Mouse (Mus musculus) MEL (cell line): Measurements from ENCODE around the gene Nrn1l. TPM values are rescaled to one million over a fixed set of nuclear protein-coding genes. Genes with fewer than 3 reads are reported as not detected.

Experiments used
- DNase-seq: peaks from one replicate; pipeline ENCODE4 v3.0.0; 2011; ENCODE audit warnings: low read depth, low spot score
- H3K27ac ChIP-seq: 2 replicates; pipeline ENCODE4 v1.5.1; 2012; ENCODE audit warnings: low read depth, mild to moderate bottlenecking, control low read depth, low read length, moderate library complexity; ENCODE audit not compliant: control insufficient read depth
- H3K27me3 ChIP-seq, 2 experiments: fragments of 150-350 bp in 1 of 2; sonication (generic) in 1 of 2; 2 replicates each; pipeline ENCODE4 v1.6.1; 2012; ENCODE audit warnings: low read length in 2 of 2, mild to moderate bottlenecking in 2 of 2, improper control_type of control experiment in 1 of 2, moderate library complexity in 1 of 2; ENCODE audit not compliant: insufficient read depth in 2 of 2, control insufficient read depth in 1 of 2
- H3K36me3 ChIP-seq, 2 experiments: 2 replicates each; pipeline ENCODE4 v1.6.1; 2012 to 2014; ENCODE audit warnings: low read length in 2 of 2, improper control_type of control experiment in 1 of 2, inconsistent platforms in 1 of 2, mild to moderate bottlenecking in 1 of 2; ENCODE audit not compliant: insufficient read depth in 2 of 2, control insufficient read depth in 1 of 2
- H3K4me1 ChIP-seq, 2 experiments: fragments of 150-350 bp in 1 of 2; sonication (generic) in 1 of 2; 2 replicates each; pipeline ENCODE4 v1.6.1; 2012; ENCODE audit warnings: low read length in 2 of 2, improper control_type of control experiment in 1 of 2, mild to moderate bottlenecking in 1 of 2; ENCODE audit not compliant: insufficient read depth in 2 of 2, control insufficient read depth in 1 of 2
- H3K4me3 ChIP-seq, 2 experiments: fragments of 150-350 bp in 1 of 2; sonication (generic) in 1 of 2; 2 replicates each; pipeline ENCODE4 v1.5.1; 2012; ENCODE audit warnings: low read depth in 2 of 2, low read length in 2 of 2, mild to moderate bottlenecking in 2 of 2, moderate library complexity in 2 of 2, control low read depth in 1 of 2, improper control_type of control experiment in 1 of 2; ENCODE audit not compliant: control insufficient read depth in 1 of 2, insufficient read depth in 1 of 2
- H3K79me2 ChIP-seq: 2 replicates; pipeline ENCODE4 v1.6.1; 2012; ENCODE audit warnings: mild to moderate bottlenecking, low read length, moderate library complexity; ENCODE audit not compliant: control insufficient read depth, poor library complexity, insufficient read depth
- H3K9ac ChIP-seq: 2 replicates; pipeline ENCODE4 v1.6.1; 2012; ENCODE audit warnings: low read depth, mild to moderate bottlenecking, control low read depth, low read length, moderate library complexity; ENCODE audit not compliant: control insufficient read depth, poor library complexity, severe bottlenecking
- H3K9me3 ChIP-seq: fragments of 150-350 bp; sonication (generic); replicated peaks from 2 replicates; pipeline ENCODE4 v1.6.1; 2012; ENCODE audit warnings: mild to moderate bottlenecking, low read length, improper control_type of control experiment, moderate library complexity; ENCODE audit not compliant: insufficient read depth
- CHD1 ChIP-seq: IDR thresholded peaks from 2 replicates; pipeline ENCODE4 v1.6.1; 2012; ENCODE audit warnings: low read depth, mild to moderate bottlenecking, inconsistent platforms, low read length, improper control_type of control experiment
- CTCF ChIP-seq, 3 experiments: IDR thresholded peaks in 2 of 3; conservative IDR thresholded peaks in 1 of 3; 2 replicates each; pipeline ENCODE4 v1.5.1; 2011 to 2012; ENCODE audit warnings: low read length in 3 of 3, low read depth in 2 of 3, mild to moderate bottlenecking in 2 of 3, improper control_type of control experiment in 1 of 3, inconsistent platforms in 1 of 3, mixed read lengths in 1 of 3, moderate library complexity in 1 of 3; ENCODE audit not compliant: control insufficient read depth in 1 of 3, insufficient read depth in 1 of 3, poor library complexity in 1 of 3, severe bottlenecking in 1 of 3
- E2F4 ChIP-seq: IDR thresholded peaks from 2 replicates; pipeline ENCODE4 v1.6.1; 2011; ENCODE audit warnings: low read depth, low read length, improper control_type of control experiment, borderline replicate concordance
- ELF1 ChIP-seq: IDR thresholded peaks from 2 replicates; pipeline ENCODE4 v1.6.1; 2014; ENCODE audit warnings: low read depth, mild to moderate bottlenecking, inconsistent platforms, low read length, improper control_type of control experiment, moderate library complexity
- EP300 ChIP-seq, 2 experiments: IDR thresholded peaks; 2 replicates each; pipeline ENCODE4 v1.6.1; 2011; ENCODE audit warnings: improper control_type of control experiment in 2 of 2, low read length in 2 of 2, low read depth in 1 of 2, mild to moderate bottlenecking in 1 of 2
- ETS1 ChIP-seq: IDR thresholded peaks from 2 replicates; pipeline ENCODE4 v1.6.1; 2012; ENCODE audit warnings: low read depth, mild to moderate bottlenecking, inconsistent platforms, low read length, improper control_type of control experiment, moderate library complexity
- GABPA ChIP-seq: IDR thresholded peaks from 2 replicates; pipeline ENCODE4 v1.6.1; 2012; ENCODE audit warnings: low read depth, mild to moderate bottlenecking, inconsistent platforms, low read length, improper control_type of control experiment, moderate library complexity
- GATA1 ChIP-seq: IDR thresholded peaks from 2 replicates; pipeline ENCODE4 v1.6.1; 2011; ENCODE audit warnings: low read depth, low read length, improper control_type of control experiment
- JUND ChIP-seq: IDR thresholded peaks from 2 replicates; pipeline ENCODE4 v1.6.1; 2011; ENCODE audit warnings: low read depth, mild to moderate bottlenecking, improper control_type of control experiment, low read length
- KAT2A ChIP-seq: conservative IDR thresholded peaks from 2 replicates; pipeline ENCODE4 v1.6.1; 2012; ENCODE audit warnings: low read depth, low read length, improper control_type of control experiment, inconsistent platforms
- MAX ChIP-seq: IDR thresholded peaks from 2 replicates; pipeline ENCODE4 v1.6.1; 2011; ENCODE audit warnings: low read length, improper control_type of control experiment
- MEF2A ChIP-seq: IDR thresholded peaks from 2 replicates; pipeline ENCODE4 v1.6.1; 2014; ENCODE audit warnings: low read depth, mild to moderate bottlenecking, inconsistent platforms, low read length, improper control_type of control experiment; ENCODE audit not compliant: poor library complexity, insufficient replicate concordance, severe bottlenecking; ENCODE audit errors: extremely low read depth
- MYC ChIP-seq: IDR thresholded peaks from 2 replicates; pipeline ENCODE4 v1.6.1; 2011; ENCODE audit warnings: low read depth, mild to moderate bottlenecking, low read length, improper control_type of control experiment, moderate library complexity
- NRF1 ChIP-seq: IDR thresholded peaks from 2 replicates; pipeline ENCODE4 v1.6.1; 2014; ENCODE audit warnings: low read depth, mild to moderate bottlenecking, inconsistent platforms, low read length, improper control_type of control experiment, moderate library complexity; ENCODE audit not compliant: poor library complexity, insufficient read depth, severe bottlenecking
- POLR2A ChIP-seq, 2 experiments: IDR thresholded peaks; 2 replicates each; pipeline ENCODE4 v1.6.1; 2011 to 2012; ENCODE audit warnings: low read length in 2 of 2, mild to moderate bottlenecking in 2 of 2, control low read depth in 1 of 2, improper control_type of control experiment in 1 of 2, low read depth in 1 of 2, moderate library complexity in 1 of 2; ENCODE audit not compliant: control insufficient read depth in 1 of 2, insufficient read depth in 1 of 2, poor library complexity in 1 of 2
- POLR2AphosphoS2 ChIP-seq: IDR thresholded peaks from 2 replicates; pipeline ENCODE4 v1.6.1; 2011; ENCODE audit warnings: low read length, improper control_type of control experiment
- RAD21 ChIP-seq: IDR thresholded peaks from 2 replicates; pipeline ENCODE4 v1.6.1; 2011; ENCODE audit warnings: mild to moderate bottlenecking, low read depth, low read length, improper control_type of control experiment
- SMC3 ChIP-seq: IDR thresholded peaks from 2 replicates; pipeline ENCODE4 v1.6.1; 2011; ENCODE audit warnings: low read depth, low read length, improper control_type of control experiment
- TBP ChIP-seq: IDR thresholded peaks from 2 replicates; pipeline ENCODE4 v1.8.0; 2011; ENCODE audit warnings: low read depth, low read length, improper control_type of control experiment
- UBTF ChIP-seq: IDR thresholded peaks from 2 replicates; pipeline ENCODE4 v1.6.1; 2012; ENCODE audit warnings: low read depth, mild to moderate bottlenecking, inconsistent platforms, low read length, improper control_type of control experiment, moderate library complexity, borderline replicate concordance; ENCODE audit not compliant: insufficient read depth
- USF1 ChIP-seq: IDR thresholded peaks from 2 replicates; pipeline ENCODE4 v1.6.1; 2014; ENCODE audit warnings: low read depth, mild to moderate bottlenecking, inconsistent platforms, low read length, improper control_type of control experiment, moderate library complexity
- ZKSCAN1 ChIP-seq: IDR thresholded peaks from 2 replicates; pipeline ENCODE4 v1.6.1; 2012; ENCODE audit warnings: low read depth, mild to moderate bottlenecking, inconsistent platforms, low read length, improper control_type of control experiment, moderate library complexity
- ZMIZ1 ChIP-seq: IDR thresholded peaks from 2 replicates; pipeline ENCODE4 v1.6.1; 2012; ENCODE audit warnings: low read depth, mild to moderate bottlenecking, inconsistent platforms, low read length, improper control_type of control experiment, moderate library complexity
- polyA plus RNA-seq, 2 experiments: library from polyadenylated mRNA; stranded (reverse) in 1 of 2; unstranded in 1 of 2; fragments of >175 nt in 1 of 2; fragments of >200 nt in 1 of 2; gene quantifications; 2 replicates each; pipeline versions ENCODE4 v1.2.1 to v1.2.4; 2012; ENCODE audit warnings: low replicate concordance in 2 of 2, low read depth in 1 of 2; ENCODE audit not compliant: insufficient read length in 2 of 2, insufficient read depth in 1 of 2, missing spikeins in 1 of 2
- total RNA-seq: library from RNA; depleted of rRNA; stranded (reverse); fragments of 300-350 nt; gene quantifications from 2 replicates; pipeline ENCODE4 v1.2.3, GENCODE M21; 2012

Nrn1l gene
- total and polyA plus RNA-seq, 3 experiments, result 0.39 TPM; not detected in 2

GRCm38 (mm10) chr8:105942026-105942425, 48.7 kb downstream of the Nrn1l start:
- no peak overlapping the region for H3K9ac ChIP-seq
- no peak overlapping the region for H3K27ac ChIP-seq
- no peak for TF ChIP-seq SMC3
- TF ChIP-seq ZKSCAN1, result no peak
- no peak for TF ChIP-seq MEF2A
- TF ChIP-seq CTCF (IDR thresholded peaks at IDR 0.05 in 2 of 3, conservative IDR thresholded peaks at IDR 0.05 in 1 of 3; ENCODE audit: control insufficient read depth in 1 of 3, insufficient read depth in 1 of 3, low read depth in 2 of 3, low read length in 3 of 3, poor library complexity in 1 of 3, severe bottlenecking in 1 of 3), result no peak
- no peak for TF ChIP-seq TBP
- no peak for TF ChIP-seq GATA1
- TF ChIP-seq POLR2A (IDR thresholded peaks at IDR 0.05; ENCODE audit: control insufficient read depth in 1 of 2, insufficient read depth in 1 of 2, low read depth in 1 of 2, low read length in 2 of 2, poor library complexity in 1 of 2), result no peak
- no peak for TF ChIP-seq MAX
- no peak for TF ChIP-seq ZMIZ1
- TF ChIP-seq NRF1, result no peak
- TF ChIP-seq UBTF, result no peak
- no peak for TF ChIP-seq RAD21
- TF ChIP-seq ELF1, result no peak
- no peak for TF ChIP-seq JUND
- TF ChIP-seq KAT2A, result no peak
- no peak for TF ChIP-seq POLR2AphosphoS2
- no peak for TF ChIP-seq CHD1
- TF ChIP-seq USF1, result no peak
- TF ChIP-seq, all 39 proteins: peak for 0
- H3K36me3 ChIP-seq, result peaks cover 0 to 6% of the 10 kb centered on the region in 2 experiments; a peak in 2 of 4 replicates
- H3K79me2 ChIP-seq, result peaks cover 6% of the 10 kb centered on the region; the same call in 1 of the 2 replicates
- no peaks in the 10 kb centered on the region for H3K27me3 ChIP-seq
- DNase-seq, result no peak
- H3K9me3 ChIP-seq, result no peaks in the 10 kb centered on the region
- H3K4me3 ChIP-seq, result no peak overlapping the region
- no peaks in the 10 kb centered on the region for H3K4me1 ChIP-seq

- no peak for DNase-seq
- H3K27me3 ChIP-seq, result no peaks in the 10 kb centered on the region
- peaks cover 4% of the 10 kb centered on the region; the same call in 1 of the 2 replicates for H3K79me2 ChIP-seq
- H3K4me1 ChIP-seq, result no peaks in the 10 kb centered on the region
- peaks cover 0 to 6% of the 10 kb centered on the region in 2 experiments; a peak in 2 of 4 replicates for H3K36me3 ChIP-seq
- H3K9me3 ChIP-seq, result no peaks in the 10 kb centered on the region
- H3K9ac ChIP-seq, result no peak overlapping the region
- H3K27ac ChIP-seq, result no peak overlapping the region
- TF ChIP-seq SMC3, result no peak
- no peak for TF ChIP-seq POLR2AphosphoS2
- no peak for TF ChIP-seq ZMIZ1
- TF ChIP-seq MAX, result no peak
- TF ChIP-seq MYC, result no peak
- TF ChIP-seq GATA1, result no peak
- no peak for TF ChIP-seq RAD21
- no peak for TF ChIP-seq ELF1
- no peak for TF ChIP-seq E2F4
- TF ChIP-seq POLR2A (IDR thresholded peaks at IDR 0.05; ENCODE audit: control insufficient read depth in 1 of 2, insufficient read depth in 1 of 2, low read depth in 1 of 2, low read length in 2 of 2, poor library complexity in 1 of 2), result no peak
- no peak for TF ChIP-seq EP300 (IDR thresholded peaks at IDR 0.05; ENCODE audit: low read depth in 1 of 2, low read length in 2 of 2)
- TF ChIP-seq NRF1, result no peak
- no peak for TF ChIP-seq CTCF (IDR thresholded peaks at IDR 0.05 in 2 of 3, conservative IDR thresholded peaks at IDR 0.05 in 1 of 3; ENCODE audit: control insufficient read depth in 1 of 3, insufficient read depth in 1 of 3, low read depth in 2 of 3, low read length in 3 of 3, poor library complexity in 1 of 3, severe bottlenecking in 1 of 3)
- no peak for TF ChIP-seq UBTF
- TF ChIP-seq ETS1, result no peak
- no peak for TF ChIP-seq GABPA
- TF ChIP-seq USF1, result no peak
- no peak for TF ChIP-seq ZKSCAN1
- H3K4me3 ChIP-seq, result no peak overlapping the region
These were observed 49.2 kb downstream of the Nrn1l start for GRCm38 (mm10) chr8:105942542-105942941.
